Mouse (Mus musculus) heart, postnatal 0 days (tissue): Measurements from ENCODE around the gene Mill2.

Source experiments
- CTCF ChIP-seq: IDR thresholded peaks from 2 replicates; pipeline ENCODE4 v1.5.1; 2016; ENCODE audit warnings: antibody characterized with exemption, control low read depth, low read depth
- EP300 ChIP-seq: IDR thresholded peaks from 2 replicates; pipeline ENCODE4 v1.6.1; 2016; ENCODE audit warnings: antibody characterized with exemption, low read depth

DNA sequence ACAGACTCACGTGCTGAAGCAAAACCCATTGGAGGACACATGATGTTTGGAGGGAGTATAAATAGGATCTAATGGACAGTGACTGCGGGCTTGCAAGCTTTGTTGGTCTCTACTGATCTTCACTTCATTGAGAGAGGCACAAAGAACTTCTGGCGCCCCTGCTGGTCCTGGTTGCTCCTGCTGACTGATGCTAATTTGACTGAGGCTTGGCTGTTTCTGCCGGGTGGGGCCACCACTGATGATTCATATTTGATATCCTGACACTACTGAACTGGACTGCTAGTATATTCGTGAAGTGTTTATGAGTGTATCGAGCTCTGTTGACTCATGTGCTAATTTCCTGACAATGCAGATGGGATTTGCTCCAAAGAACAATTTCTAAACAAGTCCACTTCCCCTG lies 23.0 kb downstream of the Mill2 start:
- TF ChIP-seq CTCF, result no peak
- no peak for TF ChIP-seq EP300
